Mouse (Mus musculus): ENCODE measurements around the gene Gm3486. TPM values are rescaled to one million over a fixed set of nuclear protein-coding genes. Genes with fewer than 3 reads are reported as not detected.
"Not testable (repeated sequence)": the region's sequence is repeated elsewhere in the genome, so short reads cannot be mapped to it uniquely, and the experiment has no call there.

The Gm3486 gene
- polyA plus RNA-seq (2016; fragmentation: Nextera tagmentation; extraction: Ambion mirVana) = not detected in 2 replicates

GRCm38 (mm10) chr14:41489385-41489784, at the start of gene Gm3486:
Gene Gm3486 (minus strand): TSS chr14:41489485.
- H3K4me3 ChIP-seq; H3K4me1 ChIP-seq (replicated peaks); H3K27ac ChIP-seq; H3K27me3 ChIP-seq (ENCODE audit: insufficient read depth, poor library complexity, severe bottlenecking); H3K36me3 ChIP-seq; DNase-seq (ENCODE audit: low spot score): not testable (repeated sequence)
- peaks cover 11% of the 10 kb centered on the region; the same call in 1 of the 2 replicates for H3K9me3 ChIP-seq

- not testable (repeated sequence) for H3K27me3 ChIP-seq (ENCODE audit: insufficient read depth, poor library complexity, severe bottlenecking); H3K9me3 ChIP-seq; H3K36me3 ChIP-seq; H3K4me1 ChIP-seq (replicated peaks); DNase-seq (ENCODE audit: low spot score); H3K4me3 ChIP-seq; H3K27ac ChIP-seq
- WGBS = 82% methylated on average over 1 of the region's 1 CpGs
Observed at GRCm38 (mm10) chr14:41524695-41525094, 35.4 kb upstream of the Gm3486 start.

GRCm38 (mm10) chr14:41520683-41521082, 31.4 kb upstream of the Gm3486 start:
- H3K27me3 ChIP-seq (ENCODE audit: insufficient read depth, poor library complexity, severe bottlenecking); H3K4me1 ChIP-seq (replicated peaks); H3K4me3 ChIP-seq; H3K27ac ChIP-seq; H3K36me3 ChIP-seq; H3K9me3 ChIP-seq; DNase-seq (ENCODE audit: low spot score): not testable (repeated sequence)
- whole genome bisulfite sequencing = 74% methylated on average over 5 of the region's 5 CpGs

- not testable (repeated sequence) for H3K27ac ChIP-seq; H3K27me3 ChIP-seq (ENCODE audit: insufficient read depth, poor library complexity, severe bottlenecking); H3K9me3 ChIP-seq; DNase-seq (ENCODE audit: low spot score); H3K4me3 ChIP-seq; H3K36me3 ChIP-seq; H3K4me1 ChIP-seq (replicated peaks)
- WGBS = 100% methylated on average over 2 of the region's 2 CpGs
Observed at GRCm38 (mm10) chr14:41453418-41453817, 35.9 kb downstream of the Gm3486 start, which contains the start of gene Gm7954. Gene Gm7954 (minus strand): TSS chr14:41453518.

Other genes starting within 250 kb of the Gm3486 start
- 0.11 TPM in 1 of 2 replicates, not detected in the other for gene Gm2832, start 210.7 kb downstream of the Gm3486 start, polyA plus RNA-seq (2016; fragmentation: Nextera tagmentation; extraction: Ambion mirVana)
- not detected in 2 replicates for gene Gm5798, start 140.9 kb downstream of the Gm3486 start, polyA plus RNA-seq (2016; fragmentation: Nextera tagmentation; extraction: Ambion mirVana)
- not detected in 2 replicates for gene Gm7945, start 103.1 kb downstream of the Gm3486 start, polyA plus RNA-seq (2016; fragmentation: Nextera tagmentation; extraction: Ambion mirVana)
- not detected in 2 replicates for gene Gm6482, start 81.2 kb downstream of the Gm3486 start, polyA plus RNA-seq (2016; fragmentation: Nextera tagmentation; extraction: Ambion mirVana)
- not detected in 2 replicates for gene Gm7954, start 36.0 kb downstream of the Gm3486 start, polyA plus RNA-seq (2016; fragmentation: Nextera tagmentation; extraction: Ambion mirVana)
- not detected in 2 replicates for gene Gm7970, start 66.1 kb upstream of the Gm3486 start, polyA plus RNA-seq (2016; fragmentation: Nextera tagmentation; extraction: Ambion mirVana)
- not detected in 2 replicates for gene 1700049E17Rik2, start 83.7 kb upstream of the Gm3486 start, polyA plus RNA-seq (2016; fragmentation: Nextera tagmentation; extraction: Ambion mirVana)
- gene Gm3072, start 135.1 kb upstream of the Gm3486 start, polyA plus RNA-seq (2016; fragmentation: Nextera tagmentation; extraction: Ambion mirVana) = not detected in 2 replicates
- not detected in 2 replicates for gene Gm3676, start 157.0 kb upstream of the Gm3486 start, polyA plus RNA-seq (2016; fragmentation: Nextera tagmentation; extraction: Ambion mirVana)
- gene Gm8068, start 212.4 kb upstream of the Gm3486 start, polyA plus RNA-seq (2016; fragmentation: Nextera tagmentation; extraction: Ambion mirVana) = not detected in 2 replicates